Mouse (Mus musculus) intestine, postnatal 0 days (tissue): ENCODE measurements around the gene Atp2b4. TPM values are rescaled to one million over a fixed set of nuclear protein-coding genes. Genes with fewer than 3 reads are reported as not detected.
A peak's percentile ranks its signal among the peaks of the same experiment; 100 is the strongest.

ENCODE experiments used
- ATAC-seq: fragments of 200-750 bp; cut with Nextera tagmentation; 2 replicates; pipeline ENCODE4 v1.8.0; 2017; ENCODE audit warnings: mild to moderate bottlenecking, moderate TSS enrichment, moderate library complexity
- H3K27ac ChIP-seq: fragments of 300-500 bp; sonication (generic); 2 replicates; pipeline ENCODE4 v1.5.1; 2014; ENCODE audit warnings: mild to moderate bottlenecking, low read depth, low read length, moderate library complexity
- H3K27me3 ChIP-seq: fragments of 300-500 bp; sonication (generic); replicated peaks from 2 replicates; pipeline ENCODE4 v1.6.1; 2014; ENCODE audit warnings: low read length, mixed read lengths; ENCODE audit not compliant: control insufficient read depth, insufficient read depth
- H3K36me3 ChIP-seq: fragments of 300-500 bp; sonication (generic); 2 replicates; pipeline ENCODE4 v1.6.1; 2014; ENCODE audit warnings: mild to moderate bottlenecking, moderate library complexity; ENCODE audit not compliant: control insufficient read depth, insufficient read depth
- H3K4me1 ChIP-seq: fragments of 300-500 bp; sonication (generic); replicated peaks from 2 replicates; pipeline ENCODE4 v1.6.1; 2014; ENCODE audit warnings: antibody characterized with exemption, low read length, mixed read lengths; ENCODE audit not compliant: control insufficient read depth, insufficient read depth
- H3K4me2 ChIP-seq: fragments of 300-500 bp; sonication (generic); replicated peaks from 2 replicates; pipeline ENCODE4 v1.6.1; 2014; ENCODE audit warnings: low read depth, mild to moderate bottlenecking, moderate library complexity
- H3K4me3 ChIP-seq: fragments of 300-500 bp; sonication (generic); 2 replicates; pipeline ENCODE4 v1.5.1; 2014; ENCODE audit warnings: low read depth, low read length
- H3K9ac ChIP-seq: fragments of 300-500 bp; sonication (generic); 2 replicates; pipeline ENCODE4 v1.6.1; 2014; ENCODE audit warnings: mild to moderate bottlenecking, low read depth, low read length
- H3K9me3 ChIP-seq: fragments of 300-500 bp; sonication (generic); 2 replicates; pipeline ENCODE4 v1.6.1; 2016; ENCODE audit warnings: mixed run types; ENCODE audit not compliant: control insufficient read depth
- CTCF ChIP-seq: sonication (generic); IDR thresholded peaks from 2 replicates; pipeline ENCODE4 v1.5.1; 2016; ENCODE audit warnings: low read depth, mild to moderate bottlenecking, control low read depth, antibody characterized with exemption, moderate library complexity
- WGBS: fragments of 180-500 bp; shearing (Covaris S2); extraction: QIAGEN DNeasy Blood & Tissue Kit; methylation state at CpG from one replicate; pipeline ENCODE4 v1.1.7; 2014; 5-methylcytosine and 5-hydroxymethylcytosine counted together
- polyA plus RNA-seq: library from polyadenylated mRNA; unstranded; fragments of >200 nt; fragmentation: Nextera tagmentation; extraction: Ambion mirVana; gene quantifications from 2 replicates; pipeline ENCODE4 v1.2.1, GENCODE M21; 2015

Gene Atp2b4
- polyA plus RNA-seq, 1 experiment from 2014 or later = 9.8 TPM

- Histone ChIP-seq H3K9me3 (no peaks in the 10 kb centered on the region), H3K4me2 (no peak overlapping the region), H3K36me3 (no peaks in the 10 kb centered on the region), H3K27me3 (no peaks in the 10 kb centered on the region), H3K4me3 (no peak overlapping the region), H3K27ac (no peak overlapping the region), H3K4me1 (0 out of 2 replicates have a peak, but pooled peaks cover 5% of the 10 kb centered on the region), H3K9ac (no peak overlapping the region)
- WGBS = 64% methylated on average over 15 of the region's 15 CpGs
- no peak for TF ChIP-seq CTCF
- ATAC-seq = no peak
Measured at GRCm38 (mm10) chr1:133777651-133778231, 23.1 kb downstream of the Atp2b4 start.

- no peak overlapping the region for H3K9ac ChIP-seq
- no peak overlapping the region for H3K4me2 ChIP-seq
- no peak overlapping the region for H3K27ac ChIP-seq
- no peak for ATAC-seq
- H3K9me3 ChIP-seq = no peaks in the 10 kb centered on the region
- H3K27me3 ChIP-seq = no peaks in the 10 kb centered on the region
- no peak for TF ChIP-seq CTCF
- 66% methylated on average over 9 of the region's 9 CpGs for WGBS
- H3K4me3 ChIP-seq = no peak overlapping the region
- no peaks in the 10 kb centered on the region for H3K4me1 ChIP-seq
- H3K36me3 ChIP-seq = 0 out of 2 replicates have a peak, but pooled peaks cover 3% of the 10 kb centered on the region
Measured at GRCm38 (mm10) chr1:133772553-133772952, 28.3 kb downstream of the Atp2b4 start.

- 60% methylated on average over 10 of the region's 10 CpGs for WGBS
- 0 out of 2 replicates have a peak, but pooled peaks cover 3% of the 10 kb centered on the region for H3K36me3 ChIP-seq
- H3K27ac ChIP-seq = no peak overlapping the region; the same call in 1 of the 2 replicates
- no peak overlapping the region for H3K4me2 ChIP-seq
- no peak for ATAC-seq
- no peak overlapping the region for H3K4me3 ChIP-seq
- TF ChIP-seq CTCF = no peak
- no peak overlapping the region for H3K9ac ChIP-seq
- no peaks in the 10 kb centered on the region for H3K27me3 ChIP-seq
- H3K9me3 ChIP-seq = no peaks in the 10 kb centered on the region
- H3K4me1 ChIP-seq = no peaks in the 10 kb centered on the region
Measured at GRCm38 (mm10) chr1:133771831-133772399, 28.9 kb downstream of the Atp2b4 start.

GRCm38 (mm10) chr1:133767994-133768393, 32.8 kb downstream of the Atp2b4 start:
- 87% methylated on average over 5 of the region's 5 CpGs for WGBS
- Histone ChIP-seq H3K4me2 (no peak overlapping the region), H3K4me3 (no peak overlapping the region), H3K27ac (no peak overlapping the region), H3K27me3 (no peaks in the 10 kb centered on the region), H3K4me1 (no peaks in the 10 kb centered on the region), H3K36me3 (0 out of 2 replicates have a peak, but pooled peaks cover 3% of the 10 kb centered on the region), H3K9ac (no peak overlapping the region), H3K9me3 (no peaks in the 10 kb centered on the region)
- ATAC-seq = no peak
- TF ChIP-seq CTCF = no peak

GRCm38 (mm10) chr1:133766901-133767529, 33.8 kb downstream of the Atp2b4 start:
- 38% methylated on average over 11 of the region's 11 CpGs for WGBS
- Histone ChIP-seq H3K9ac (no peak overlapping the region), H3K4me2 (no peak overlapping the region), H3K27ac (peak overlapping the region; percentile 10), H3K4me3 (no peak overlapping the region), H3K4me1 (no peaks in the 10 kb centered on the region), H3K36me3 (0 out of 2 replicates have a peak, but pooled peaks cover 3% of the 10 kb centered on the region), H3K9me3 (no peaks in the 10 kb centered on the region), H3K27me3 (no peaks in the 10 kb centered on the region)
- no peak for TF ChIP-seq CTCF
- no peak for ATAC-seq

GRCm38 (mm10) chr1:133765376-133765775, 35.5 kb downstream of the Atp2b4 start:
- no peaks in the 10 kb centered on the region for H3K9me3 ChIP-seq
- WGBS = 62% methylated on average over 4 of the region's 4 CpGs

More at GRCm38 (mm10) chr1:133765376-133765775, 35.5 kb downstream of the Atp2b4 start:
- Histone ChIP-seq H3K27ac (no peak overlapping the region), H3K9ac (no peak overlapping the region), H3K36me3 (0 out of 2 replicates have a peak, but pooled peaks cover 3% of the 10 kb centered on the region), H3K4me2 (no peak overlapping the region), H3K27me3 (no peaks in the 10 kb centered on the region), H3K4me1 (no peaks in the 10 kb centered on the region; the same call in 1 of the 2 replicates), H3K4me3 (no peak overlapping the region)
- no peak for TF ChIP-seq CTCF
- no peak for ATAC-seq
